Mouse (Mus musculus) bone marrow macrophage, adult 2 months (primary cell): ENCODE data around the gene Ice2.

Experiments
- CTCF ChIP-seq: IDR thresholded peaks from 2 replicates; pipeline ENCODE4 v1.5.1; 2012; ENCODE audit warnings: low read depth, mild to moderate bottlenecking, low read length, moderate library complexity
- POLR2A ChIP-seq: IDR thresholded peaks from 2 replicates; pipeline ENCODE4 v1.6.1; 2012; ENCODE audit warnings: mild to moderate bottlenecking, low read depth, low read length, borderline replicate concordance

DNA sequence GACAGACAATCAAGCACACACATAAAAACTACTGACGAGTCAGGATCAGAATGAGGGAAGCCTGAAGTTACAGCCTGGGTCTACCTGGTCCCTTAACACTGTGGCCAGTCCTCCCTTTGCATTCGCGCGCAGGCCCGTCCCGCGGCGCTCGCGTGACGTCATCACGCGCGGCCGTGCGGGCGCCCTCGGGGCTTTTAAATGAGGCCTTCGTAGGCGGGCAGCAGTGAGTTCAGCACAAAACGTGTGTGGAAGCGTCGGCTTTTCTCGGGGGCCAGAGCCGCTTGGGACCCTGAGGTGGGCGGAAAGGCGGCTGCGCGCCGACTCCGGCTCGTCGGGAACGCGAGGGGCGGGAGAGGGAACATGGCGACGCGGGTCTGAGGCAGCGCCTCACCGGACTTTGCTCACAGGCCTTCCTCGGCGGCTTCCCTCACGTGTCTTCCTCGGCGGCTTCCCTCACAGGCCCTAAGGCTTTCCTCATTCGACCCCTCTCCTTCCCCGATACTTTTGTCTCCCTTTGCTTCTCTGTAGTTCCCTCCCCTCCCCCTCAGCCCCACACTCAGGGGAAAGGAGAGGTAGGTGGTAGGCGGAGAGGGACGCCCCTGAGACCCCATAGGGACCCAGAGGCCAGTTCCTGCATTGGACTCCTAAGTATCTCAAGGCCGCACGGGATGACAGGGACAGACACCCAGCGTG, at the start of gene Ice2:
- TF ChIP-seq CTCF (no peak; the same call in 1 of the 2 replicates), POLR2A (no peak)
